11 mouse cellular contexts compared by ENCODE assay signal in genomic region chr5:149538531-149538930, GRCm38 (mm10). TPM values are rescaled to one million over a fixed set of nuclear protein-coding genes. Genes with fewer than 3 reads are reported as not detected.
DNase-seq lines count a peak whose midpoint lies in the region; ATAC-seq and TF ChIP-seq lines count a peak whose summit lies in the region.
"Had no signal": no experiment of that assay in that cellular context is flagged by ENCODE, and none has a peak within 500 bp of the region (broad histone marks: within the 10 kb centered on the region; RNA-seq: fewer than 3 reads in every experiment).

No protein-coding gene starts in this region.

- WGBS in embryonic facial prominence, embryonic 15.5 days, result 27% methylated on average over 8 of the region's 8 CpGs
- WGBS in hindbrain, postnatal 0 days, result 44% methylated on average over 8 of the region's 8 CpGs
- 62% methylated on average over 8 of the region's 8 CpGs for WGBS in midbrain, postnatal 0 days

- no peaks in the 10 kb centered on the region for H3K27me3 ChIP-seq in embryonic facial prominence, embryonic 15.5 days
- H3K27me3 ChIP-seq in hindbrain, postnatal 0 days (ENCODE audit: insufficient read depth, low read length), result no peaks in the 10 kb centered on the region
- H3K27me3 ChIP-seq in midbrain, postnatal 0 days (ENCODE audit: insufficient read depth, low read length), result no peaks in the 10 kb centered on the region

- H3K27ac ChIP-seq in embryonic facial prominence, embryonic 15.5 days (replicated peaks), result peak overlapping the region; percentile 39; the same call in 1 of the 2 replicates
- peak overlapping the region; percentile 59; the same call in 1 of the 2 replicates for H3K27ac ChIP-seq in hindbrain, postnatal 0 days
- no peak overlapping the region for H3K27ac ChIP-seq in midbrain, postnatal 0 days (ENCODE audit: low read depth, low read length)

- no peak for ATAC-seq in embryonic facial prominence, embryonic 15.5 days (ENCODE audit: insufficient number of reproducible peaks, low FRiP score, low TSS enrichment, low read depth)
- peak; percentile 43; the same call in 1 of the 2 replicates for ATAC-seq in hindbrain, postnatal 0 days
- no peak for ATAC-seq in midbrain, postnatal 0 days (ENCODE audit: low FRiP score)
- ATAC-seq: liver, postnatal 0 days had no signal

- H3K4me1 ChIP-seq in embryonic facial prominence, embryonic 15.5 days, result peaks cover 12% of the 10 kb centered on the region
- H3K4me1 ChIP-seq in hindbrain, postnatal 0 days (ENCODE audit: insufficient read depth, low read length), result peaks cover 10% of the 10 kb centered on the region
- H3K4me1 ChIP-seq in midbrain, postnatal 0 days (ENCODE audit: insufficient read depth, low read length), result peaks cover 4% of the 10 kb centered on the region; the same call in 1 of the 2 replicates

- TF ChIP-seq CTCF in hindbrain, postnatal 0 days (IDR thresholded peaks at IDR 0.05; ENCODE audit: low read depth), result no peak
- no peak for TF ChIP-seq CTCF in midbrain, postnatal 0 days (IDR thresholded peaks at IDR 0.05)

- peak overlapping the region; percentile 26; the same call in 1 of the 2 replicates for H3K4me3 ChIP-seq in embryonic facial prominence, embryonic 15.5 days (replicated peaks)
- H3K4me3 ChIP-seq in hindbrain, postnatal 0 days (ENCODE audit: low read length), result peak overlapping the region; percentile 2; the same call in 1 of the 2 replicates
- no peak overlapping the region for H3K4me3 ChIP-seq in midbrain, postnatal 0 days (ENCODE audit: low read depth, low read length)

- H3K9me3 ChIP-seq in embryonic facial prominence, embryonic 15.5 days (replicated peaks), result no peaks in the 10 kb centered on the region
- no peaks in the 10 kb centered on the region for H3K9me3 ChIP-seq in hindbrain, postnatal 0 days (ENCODE audit: low read length)
- no peaks in the 10 kb centered on the region for H3K9me3 ChIP-seq in midbrain, postnatal 0 days (ENCODE audit: low read length)

- no peaks in the 10 kb centered on the region for H3K36me3 ChIP-seq in embryonic facial prominence, embryonic 15.5 days
- no peaks in the 10 kb centered on the region for H3K36me3 ChIP-seq in hindbrain, postnatal 0 days (ENCODE audit: insufficient read depth, low read length)
- H3K36me3 ChIP-seq in midbrain, postnatal 0 days (ENCODE audit: insufficient read depth, low read length), result no peaks in the 10 kb centered on the region

- H3K4me2 ChIP-seq in embryonic facial prominence, embryonic 15.5 days (replicated peaks), result peak overlapping the region; percentile 50
- peak overlapping the region; percentile 43 for H3K4me2 ChIP-seq in hindbrain, postnatal 0 days (ENCODE audit: low read depth, low read length)
- peak overlapping the region; percentile 13 for H3K4me2 ChIP-seq in midbrain, postnatal 0 days (ENCODE audit: low read depth, low read length, poor library complexity, severe bottlenecking)

- peak; percentile 20 to 29 for DNase-seq in kidney, postnatal 36 days
- no peak for DNase-seq in kidney, adult 8-10 months
- DNase-seq in hindbrain, postnatal 0 days (ENCODE audit: low spot score), result peak; percentile 49
- peak; percentile 46 for DNase-seq in midbrain, postnatal 0 days (ENCODE audit: low spot score)
- DNase-seq in cerebellum, adult 9-10 months, result no peak
- no peak for DNase-seq in yolk sac, embryonic 10.5 days (ENCODE audit: low spot score)
- no peak for DNase-seq in layer of hippocampus, adult 9-11 months
- DNase-seq: cerebellum, adult 2 months; liver, postnatal 0 days had no signal

- no peak overlapping the region for H3K9ac ChIP-seq in embryonic facial prominence, embryonic 15.5 days
- H3K9ac ChIP-seq in hindbrain, postnatal 0 days (replicated peaks; ENCODE audit: low read length), result peak overlapping the region; percentile 7; the same call in 1 of the 2 replicates
- no peak overlapping the region for H3K9ac ChIP-seq in midbrain, postnatal 0 days (replicated peaks; ENCODE audit: low read length, poor library complexity, severe bottlenecking)
- H3K9ac ChIP-seq: liver, postnatal 0 days had no signal

RNA-seq across cellular contexts. Expression of gene Wdr95, which starts 10.1 kb away (rescaled TPM):
- polyA plus RNA-seq in embryonic facial prominence, embryonic 15.5 days (2015; fragmentation: Nextera tagmentation; extraction: Ambion mirVana), result 0.62 and 1.5 TPM in 2 replicates
- total RNA-seq in hindbrain, postnatal 0 days (2014; rRNA removed), result not detected in 2 replicates
- polyA plus RNA-seq in hindbrain, postnatal 0 days (2015; fragmentation: Nextera tagmentation; extraction: Ambion mirVana), result 0.19 and 0.24 TPM in 2 replicates
- total RNA-seq in midbrain, postnatal 0 days (2014; rRNA removed), result 0.33 TPM in 1 of 2 replicates, not detected in the other
- 0.28 and 0.41 TPM in 2 replicates for polyA plus RNA-seq in midbrain, postnatal 0 days (2015; fragmentation: Nextera tagmentation; extraction: Ambion mirVana)
- total RNA-seq: granulocyte monocyte progenitor cell, adult 5-6 weeks had no signal
- polyA plus RNA-seq: liver, postnatal 0 days had no signal

Comparison
In these comparisons a context has a peak if more than half of its experiments do, and no peak if none do; other contexts are left out.
1. DNase-seq: peak in kidney, postnatal 36 days (2 of 2), hindbrain, postnatal 0 days (single experiment) and midbrain, postnatal 0 days (single experiment); none in kidney, adult 8-10 months (0 of 2), cerebellum, adult 9-10 months (single experiment), yolk sac, embryonic 10.5 days (single experiment) and layer of hippocampus, adult 9-11 months (single experiment).
2. Peak in every context shown above with its lines, with median percentiles within 50 percentile points of each other: H3K4me2 ChIP-seq.